Mouse (Mus musculus): ENCODE measurements at regions not wholly inside any gene's neighbourhood (a gene's known extent, or its start where the extent isn't known, plus 50 kb on each side); places are given as distances from the start of the nearest gene placed in this dataset.

- TF ChIP-seq POLR2A (IDR thresholded peaks at IDR 0.05; ENCODE audit: borderline replicate concordance, insufficient read depth, low read length), result no peak
- no peak for TF ChIP-seq CTCF (IDR thresholded peaks at IDR 0.05; ENCODE audit: borderline replicate concordance, insufficient read depth, low read depth, low read length)
Observed at GRCm38 (mm10) chr13:44502612-44503256, 226.5 kb upstream of the Jarid2 start.

Measured in cerebellum, adult 2 months (tissue).